Mouse (Mus musculus) ES-Bruce4 (cell line): ENCODE results near the gene Myef2.

Source experiments
- CTCF ChIP-seq: IDR thresholded peaks from one replicate; pipeline ENCODE4 v1.8.1; 2011; ENCODE audit warnings: low read depth, low read length
- POLR2A ChIP-seq: IDR thresholded peaks from one replicate; pipeline ENCODE4 v1.8.1; 2011; ENCODE audit warnings: low read length; ENCODE audit not compliant: insufficient read depth

DNA sequence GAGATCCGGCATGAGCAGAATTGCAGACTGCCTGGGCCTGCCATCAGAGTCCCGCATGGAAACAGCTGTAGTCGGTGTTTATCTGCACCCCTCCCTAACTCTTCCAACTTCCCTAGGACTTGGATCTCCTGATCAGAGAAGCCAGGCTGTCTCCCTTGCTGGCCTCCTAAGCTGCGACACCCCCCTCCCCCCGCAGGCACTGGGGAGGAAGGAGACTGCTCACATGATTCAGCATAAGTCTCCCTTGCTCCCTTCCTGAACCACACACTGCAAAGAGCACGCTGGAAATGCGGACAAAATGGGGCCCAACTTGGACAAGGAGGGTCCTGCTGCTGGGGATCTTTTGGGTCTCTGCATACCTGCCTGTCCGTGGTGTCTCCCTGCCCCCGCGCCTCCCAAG, 55.6 kb downstream of the Myef2 start, which contains the start of gene Slc24a5:
- no peak for TF ChIP-seq CTCF
- no peak for TF ChIP-seq POLR2A
